Mouse (Mus musculus) induced T-regulatory cell, adult 2 months (primary cell): ENCODE results near the gene Fam114a2.
A peak's percentile ranks its signal among the peaks of the same experiment; 100 is the strongest.
"Not testable (repeated sequence)": the region's sequence is repeated elsewhere in the genome, so short reads cannot be mapped to it uniquely, and the experiment has no call there.

Experiments
- DNase-seq: peaks from one replicate; pipeline ENCODE4 v3.0.0-alpha.2; 2012; ENCODE audit warnings: low read depth

Fam114a2 gene

GRCm38 (mm10) chr11:57518091-57518750 is at the start of gene Fam114a2, which contains the start of gene Mfap3:
Gene Fam114a2, minus strand, starts transcription at chr11:57518617.
Gene Mfap3, plus strand, starts transcription at chr11:57518664.
- DNase-seq = peak; percentile 95

GRCm38 (mm10) chr11:57566091-57567035 is 47.9 kb upstream of the Fam114a2 start:
- DNase-seq = no peak

DNA sequence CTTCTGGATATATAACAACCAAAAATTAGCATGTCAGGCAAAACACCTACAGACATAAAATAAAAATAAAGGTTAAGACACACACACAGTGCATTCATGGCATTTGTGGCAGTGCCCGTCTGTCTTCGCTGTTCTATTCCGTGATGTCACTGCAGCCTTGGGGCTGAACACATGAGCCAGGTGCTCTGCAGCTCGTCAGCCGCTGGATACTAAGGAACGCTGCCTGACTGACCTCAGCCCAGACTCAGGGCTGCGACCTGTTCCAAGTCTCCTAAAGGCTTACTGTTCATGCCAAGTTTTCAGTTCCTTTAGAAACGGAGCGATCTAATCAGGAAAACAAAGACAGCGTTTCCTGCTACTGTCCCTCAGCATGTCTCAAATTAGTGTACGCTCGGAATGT is 46.1 kb upstream of the Fam114a2 start:
- DNase-seq = no peak

DNA sequence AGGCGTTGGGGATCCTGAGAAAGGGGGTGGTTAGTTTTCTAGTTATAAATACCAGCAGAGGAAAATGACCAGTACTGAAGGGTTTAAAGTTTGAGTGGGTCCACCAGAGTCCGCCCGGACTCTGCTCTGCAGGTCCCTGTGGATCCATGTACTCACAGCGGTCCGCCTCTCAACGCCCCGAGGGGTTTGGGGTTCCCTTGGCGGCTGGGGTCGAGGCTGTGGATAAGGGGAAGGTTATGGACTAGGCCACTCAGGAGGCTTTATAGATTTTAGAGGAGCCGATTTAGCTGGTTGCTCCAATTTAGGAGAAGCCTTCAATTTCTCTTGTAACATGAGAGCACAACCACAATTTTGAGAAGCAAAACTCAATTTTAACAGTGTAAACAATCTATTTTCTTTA is 39.5 kb upstream of the Fam114a2 start:
- not testable (repeated sequence) for DNase-seq

- no peak for DNase-seq
Measured at GRCm38 (mm10) chr11:57553015-57553780, 34.8 kb upstream of the Fam114a2 start.

GRCm38 (mm10) chr11:57551016-57551415 is 32.6 kb upstream of the Fam114a2 start:
- no peak for DNase-seq

DNA sequence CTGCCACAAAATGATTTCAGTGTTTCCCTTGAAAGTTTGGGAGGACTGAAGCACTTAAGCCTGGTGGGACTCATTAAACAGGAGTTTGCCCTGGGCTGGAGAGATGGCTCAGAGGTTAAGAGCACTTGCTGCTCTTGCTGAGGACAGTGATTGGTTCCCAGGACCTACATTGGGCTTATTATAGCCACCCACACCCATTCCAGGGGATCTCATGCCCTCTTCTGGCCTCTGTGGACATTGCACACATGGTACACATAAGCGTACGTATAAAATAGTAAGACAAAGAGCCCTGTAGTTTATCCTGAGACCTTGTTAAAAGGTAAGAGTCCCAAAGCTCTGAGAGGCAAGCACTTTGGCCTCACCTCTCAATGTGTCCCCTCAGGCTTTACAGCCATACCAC is 31.8 kb upstream of the Fam114a2 start:
- DNase-seq = peak; percentile 20

- DNase-seq = peak; percentile 84
Measured at GRCm38 (mm10) chr11:57548618-57549550, 30.5 kb upstream of the Fam114a2 start.

GRCm38 (mm10) chr11:57540681-57541080 is 22.3 kb upstream of the Fam114a2 start:
- no peak for DNase-seq

GRCm38 (mm10) chr11:57539841-57540418 is 21.5 kb upstream of the Fam114a2 start:
- DNase-seq = no peak

GRCm38 (mm10) chr11:57535912-57536311 is 17.5 kb upstream of the Fam114a2 start:
- no peak for DNase-seq

DNA sequence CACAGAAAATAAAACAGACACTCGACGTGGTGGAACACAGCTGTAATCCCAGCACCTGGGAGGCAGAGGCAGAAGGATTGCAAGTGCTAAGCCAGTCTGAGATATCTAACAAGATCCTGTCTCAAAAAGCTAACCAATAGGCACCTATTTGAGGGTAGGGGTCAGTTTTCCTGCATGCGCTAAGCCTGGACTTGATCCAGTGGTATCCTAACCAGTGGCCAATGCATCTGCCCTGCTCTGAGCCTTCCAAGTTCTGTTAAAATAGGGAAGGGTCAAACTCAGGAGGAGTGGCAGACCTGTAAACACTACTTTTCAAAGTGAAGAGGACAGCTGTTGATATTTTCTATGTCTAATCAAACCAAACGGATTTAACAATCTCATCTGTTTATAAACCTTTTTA is 13.9 kb upstream of the Fam114a2 start:
- DNase-seq = no peak

- no peak for DNase-seq
Measured at GRCm38 (mm10) chr11:57531300-57531950, 13.0 kb upstream of the Fam114a2 start.

DNA sequence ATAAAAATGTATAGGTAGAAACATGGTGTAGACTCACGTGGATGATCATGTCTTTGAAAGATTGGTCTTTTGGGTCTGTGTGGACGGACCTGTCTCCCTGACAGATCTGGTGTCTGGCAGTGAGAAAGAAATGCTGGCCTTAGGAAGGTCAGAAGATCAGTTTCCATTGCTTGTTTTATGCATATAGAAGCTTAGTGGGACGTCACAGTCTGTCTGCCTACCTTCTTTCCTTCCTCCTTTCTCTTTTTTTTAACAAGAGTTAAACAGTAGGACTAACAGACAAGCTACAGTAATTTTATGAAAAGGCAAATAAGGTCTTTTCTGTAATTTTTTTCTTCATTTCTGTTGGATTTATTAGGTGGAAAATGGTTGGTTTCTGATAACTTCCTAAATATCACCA is 10.7 kb upstream of the Fam114a2 start:
- no peak for DNase-seq

DNA sequence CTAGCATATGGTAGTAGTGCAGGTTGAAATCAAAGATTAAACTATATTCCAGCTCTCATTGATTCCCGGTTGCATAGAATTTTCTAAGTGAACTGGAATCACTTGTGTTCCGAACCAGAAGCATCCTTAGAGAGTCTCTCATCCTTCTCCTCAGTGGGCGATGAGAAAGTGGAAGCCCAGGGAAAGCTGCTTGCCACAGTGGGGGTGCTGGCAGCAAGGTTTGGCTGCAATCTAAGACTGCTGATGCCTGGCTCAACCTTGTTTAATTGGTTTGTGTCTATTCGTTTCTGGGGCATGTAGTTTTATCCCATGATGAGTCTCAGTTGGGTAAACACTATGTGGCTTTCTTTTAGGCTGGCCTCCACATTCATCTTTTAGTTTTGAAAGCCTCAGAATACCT is 9.1 kb upstream of the Fam114a2 start:
- DNase-seq = no peak

- no peak for DNase-seq
Measured at GRCm38 (mm10) chr11:57525900-57526299, 7.5 kb upstream of the Fam114a2 start.

- DNase-seq = no peak
Measured at GRCm38 (mm10) chr11:57524597-57524996, 6.2 kb upstream of the Fam114a2 start.

- no peak for DNase-seq
Measured at GRCm38 (mm10) chr11:57523418-57523817, 5.0 kb upstream of the Fam114a2 start.

DNA sequence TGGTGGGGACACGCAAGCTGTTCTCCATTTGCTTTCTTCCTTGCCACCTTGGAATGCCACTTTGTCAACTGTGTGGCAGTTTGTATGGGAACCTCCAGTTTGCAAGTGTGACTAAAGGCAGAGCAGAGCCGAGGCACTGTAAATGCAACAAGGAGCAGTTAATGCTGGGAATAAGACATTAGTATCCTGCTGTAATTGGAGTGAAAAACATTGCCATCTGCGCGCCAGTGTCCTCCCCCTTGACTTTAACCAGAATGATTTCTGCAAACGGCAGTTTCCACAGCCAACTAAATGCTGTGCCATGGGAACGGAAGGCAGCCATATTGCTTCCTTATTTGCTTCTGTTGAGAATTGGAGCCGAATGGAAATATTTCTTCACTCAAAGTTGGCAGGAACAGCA is 3.6 kb upstream of the Fam114a2 start:
- DNase-seq = no peak

DNA sequence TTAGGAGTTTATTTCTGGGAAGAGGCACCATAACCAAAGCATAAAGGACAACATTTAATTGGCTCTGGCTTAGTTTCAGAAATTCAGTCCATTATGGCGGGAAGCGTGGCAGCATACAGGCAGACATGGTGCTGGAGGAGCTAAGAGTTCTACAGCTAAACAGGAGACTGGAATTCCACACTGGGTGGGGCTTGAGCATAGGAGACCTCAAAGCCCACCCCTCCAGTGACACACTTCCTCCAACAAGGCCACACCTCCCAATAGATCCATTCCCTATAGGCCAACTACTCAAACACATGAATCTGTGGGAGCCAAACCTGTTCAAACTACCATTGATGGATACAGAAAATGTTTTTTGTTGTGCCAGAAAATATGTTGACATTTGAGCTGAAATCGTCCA is 2.8 kb upstream of the Fam114a2 start:
- DNase-seq = no peak
